Mouse (Mus musculus) liver, embryonic 12.5 days (tissue): ENCODE measurements around the gene Rab3il1. TPM values are rescaled to one million over a fixed set of nuclear protein-coding genes. Genes with fewer than 3 reads are reported as not detected.

ENCODE experiments used
- ATAC-seq: fragments of 200-750 bp; cut with Nextera tagmentation; 2 replicates; pipeline ENCODE4 v1.8.0; 2017; ENCODE audit warnings: moderate number of reproducible peaks, mild to moderate bottlenecking, moderate library complexity
- H3K27ac ChIP-seq: fragments of 300-500 bp; sonication (generic); 2 replicates; pipeline ENCODE4 v1.5.1; 2016; ENCODE audit warnings: mild to moderate bottlenecking
- H3K27me3 ChIP-seq: fragments of 300-500 bp; sonication (generic); replicated peaks from 2 replicates; pipeline ENCODE4 v1.6.1; 2016; ENCODE audit warnings: mild to moderate bottlenecking, moderate library complexity
- H3K36me3 ChIP-seq: fragments of 300-500 bp; sonication (generic); 2 replicates; pipeline ENCODE4 v1.6.1; 2016; ENCODE audit warnings: mild to moderate bottlenecking, moderate library complexity
- H3K4me1 ChIP-seq: fragments of 300-500 bp; sonication (generic); 2 replicates; pipeline ENCODE4 v1.6.1; 2016
- H3K4me2 ChIP-seq: fragments of 300-500 bp; sonication (generic); 2 replicates; pipeline ENCODE4 v1.6.1; 2016; ENCODE audit warnings: mild to moderate bottlenecking, moderate library complexity
- H3K4me3 ChIP-seq: fragments of 300-500 bp; sonication (generic); 2 replicates; pipeline ENCODE4 v1.5.1; 2016; ENCODE audit warnings: mild to moderate bottlenecking, moderate library complexity
- H3K9ac ChIP-seq: fragments of 300-500 bp; sonication (generic); 2 replicates; pipeline ENCODE4 v1.6.1; 2016; ENCODE audit warnings: mild to moderate bottlenecking, moderate library complexity
- H3K9me3 ChIP-seq: fragments of 300-500 bp; sonication (generic); replicated peaks from 2 replicates; pipeline ENCODE4 v1.6.1; 2016; ENCODE audit warnings: mild to moderate bottlenecking, moderate library complexity
- WGBS: fragments of 180-500 bp; shearing (Covaris S2); methylation state at CpG from one replicate; pipeline ENCODE4 v1.1.7; 2016; ENCODE audit not compliant: insufficient replicate concordance; 5-methylcytosine and 5-hydroxymethylcytosine counted together
- polyA plus RNA-seq: library from polyadenylated mRNA; unstranded; fragments of >200 nt; fragmentation: Nextera tagmentation; extraction: Ambion mirVana; gene quantifications from 2 replicates; pipeline ENCODE4 v1.2.1, GENCODE M21; 2016

Gene Rab3il1
- polyA plus RNA-seq, 1 experiment from 2014 or later = 191 TPM

DNA sequence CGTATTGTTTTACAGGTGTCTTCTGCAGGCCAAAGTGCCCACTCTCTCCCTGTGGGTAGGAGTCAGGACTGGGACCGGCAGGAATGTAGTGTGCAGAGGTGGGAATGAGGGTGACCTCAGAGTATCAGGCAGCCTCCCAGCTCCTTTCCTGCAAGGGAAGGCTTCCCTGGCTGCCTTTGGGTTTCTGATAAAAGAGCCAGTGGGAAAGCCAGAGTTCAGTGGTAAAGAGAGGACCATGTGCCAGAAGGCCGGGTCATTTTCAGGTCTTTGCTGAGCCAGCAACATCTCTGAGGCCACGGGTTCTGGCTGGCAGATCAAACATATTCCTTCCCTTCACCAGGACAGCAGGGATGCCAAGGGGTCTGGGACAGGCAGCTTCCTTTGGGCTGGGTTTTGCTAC is 44.9 kb downstream of the Rab3il1 start:
- no peak overlapping the region for H3K27ac ChIP-seq
- H3K4me2 ChIP-seq = no peak overlapping the region
- peaks cover 15% of the 10 kb centered on the region for H3K27me3 ChIP-seq
- no peaks in the 10 kb centered on the region for H3K9me3 ChIP-seq
- no peak for ATAC-seq
- no peaks in the 10 kb centered on the region for H3K36me3 ChIP-seq
- H3K4me3 ChIP-seq = no peak overlapping the region
- no peak overlapping the region for H3K9ac ChIP-seq
- WGBS = 61% methylated on average over 4 of the region's 4 CpGs
- peaks cover 66% of the 10 kb centered on the region for H3K4me1 ChIP-seq

DNA sequence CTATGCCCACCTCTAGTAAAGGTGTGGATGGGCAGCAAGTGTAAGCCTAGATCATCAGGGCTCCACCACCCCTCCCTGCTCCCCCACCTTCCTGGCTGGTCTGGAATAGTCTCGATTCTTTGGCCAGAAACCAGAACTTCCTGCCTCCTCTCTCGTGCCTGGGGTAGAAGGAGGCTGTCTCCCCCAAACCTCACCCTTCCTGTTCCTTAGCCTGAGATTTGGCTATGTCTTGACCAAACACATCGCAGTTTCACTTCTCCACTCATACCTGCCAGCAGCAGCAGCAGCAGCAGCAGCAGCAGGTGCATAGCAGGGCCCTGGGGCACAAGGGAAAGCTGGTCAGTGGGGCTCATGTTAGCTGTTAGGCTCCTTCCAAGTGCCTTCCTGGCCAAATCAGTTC is 45.5 kb downstream of the Rab3il1 start:
- no peaks in the 10 kb centered on the region for H3K9me3 ChIP-seq
- 30% methylated on average over 3 of the region's 3 CpGs for WGBS
- H3K4me3 ChIP-seq = no peak overlapping the region
- H3K4me2 ChIP-seq = no peak overlapping the region
- no peak for ATAC-seq
- H3K9ac ChIP-seq = no peak overlapping the region
- peaks cover 9% of the 10 kb centered on the region; the same call in 1 of the 2 replicates for H3K27me3 ChIP-seq
- H3K36me3 ChIP-seq = no peaks in the 10 kb centered on the region
- H3K4me1 ChIP-seq = peaks cover 60% of the 10 kb centered on the region
- H3K27ac ChIP-seq = no peak overlapping the region

DNA sequence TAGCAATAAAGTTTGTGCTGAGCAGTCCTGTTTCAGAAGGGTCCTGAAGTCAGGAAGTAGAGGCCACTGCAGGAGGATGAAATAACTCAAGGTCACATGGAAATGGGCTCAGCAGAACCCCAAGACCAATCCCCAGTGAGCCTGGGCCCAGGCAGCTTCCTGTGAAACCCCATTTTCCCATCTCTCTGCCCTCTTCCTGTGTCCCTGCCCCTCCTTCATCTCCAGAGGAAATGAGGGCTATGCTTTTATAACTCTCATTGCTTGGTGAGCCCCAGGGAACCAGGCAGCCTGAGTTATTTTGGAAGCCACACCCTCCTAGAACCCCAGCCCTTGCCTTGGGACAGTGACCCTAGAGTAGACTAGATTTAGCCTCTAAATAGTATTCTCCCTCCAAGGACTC is 48.1 kb downstream of the Rab3il1 start:
- H3K27ac ChIP-seq = no peak overlapping the region
- 0 out of 2 replicates have a peak, but pooled peaks cover 13% of the 10 kb centered on the region for H3K27me3 ChIP-seq
- H3K4me2 ChIP-seq = no peak overlapping the region
- H3K36me3 ChIP-seq = peaks cover 11% of the 10 kb centered on the region
- ATAC-seq = no peak
- peaks cover 37% of the 10 kb centered on the region for H3K4me1 ChIP-seq
- H3K4me3 ChIP-seq = no peak overlapping the region
- no peak overlapping the region for H3K9ac ChIP-seq
- no peaks in the 10 kb centered on the region for H3K9me3 ChIP-seq

DNA sequence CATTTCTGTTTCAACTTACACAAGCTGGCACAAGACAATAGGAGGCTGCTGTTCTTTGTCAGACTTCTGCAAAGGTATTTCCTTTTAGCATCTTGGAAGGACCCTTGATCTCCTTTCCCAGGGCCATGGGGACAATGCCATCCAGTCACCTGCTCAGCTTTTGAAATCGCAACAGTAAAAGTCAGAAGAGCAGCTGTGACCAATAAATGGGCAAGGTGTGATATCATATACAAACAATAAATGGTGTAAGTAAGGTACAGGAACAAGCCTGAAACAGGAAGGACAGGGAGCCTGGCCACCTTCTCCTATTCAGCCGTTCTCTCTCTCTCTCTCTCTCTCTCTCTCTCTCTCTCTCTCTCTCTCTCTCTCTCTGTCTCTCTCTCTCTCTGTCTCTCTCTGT is 49.0 kb downstream of the Rab3il1 start:
- H3K4me3 ChIP-seq = no peak overlapping the region
- WGBS = 77% methylated on average over 2 of the region's 2 CpGs
- peaks cover 28% of the 10 kb centered on the region for H3K4me1 ChIP-seq
- no peak overlapping the region for H3K9ac ChIP-seq
- H3K27ac ChIP-seq = no peak overlapping the region
- H3K27me3 ChIP-seq = 0 out of 2 replicates have a peak, but pooled peaks cover 15% of the 10 kb centered on the region
- H3K9me3 ChIP-seq = no peaks in the 10 kb centered on the region
- no peak overlapping the region for H3K4me2 ChIP-seq
- no peak for ATAC-seq
- peaks cover 17% of the 10 kb centered on the region for H3K36me3 ChIP-seq

DNA sequence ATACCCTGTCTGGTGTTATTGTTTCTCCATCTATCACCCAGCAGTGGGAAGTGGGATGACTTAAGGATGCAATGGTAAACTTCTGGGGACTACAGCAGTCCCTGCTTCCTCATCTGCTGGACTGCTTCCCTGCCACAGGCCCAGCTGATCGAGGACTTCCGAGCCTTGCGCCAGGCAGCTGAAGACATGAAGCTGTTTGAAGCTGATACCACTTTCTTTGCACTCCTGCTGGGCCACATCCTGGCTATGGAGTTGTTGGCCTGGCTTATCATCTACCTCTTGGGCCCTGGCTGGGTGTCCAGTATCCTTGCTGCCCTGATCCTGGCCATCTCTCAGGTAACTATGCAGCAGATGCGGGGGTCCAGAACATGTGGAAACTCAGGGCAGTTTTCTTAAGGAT is 51.2 kb downstream of the Rab3il1 start:
- no peaks in the 10 kb centered on the region for H3K9me3 ChIP-seq
- ATAC-seq = no peak
- H3K27ac ChIP-seq = no peak overlapping the region
- H3K4me2 ChIP-seq = no peak overlapping the region
- H3K36me3 ChIP-seq = peaks cover 26% of the 10 kb centered on the region
- 71% methylated on average over 4 of the region's 4 CpGs for WGBS
- no peak overlapping the region for H3K9ac ChIP-seq
- H3K4me1 ChIP-seq = peaks cover 5% of the 10 kb centered on the region
- no peak overlapping the region for H3K4me3 ChIP-seq
- H3K27me3 ChIP-seq = 0 out of 2 replicates have a peak, but pooled peaks cover 15% of the 10 kb centered on the region

DNA sequence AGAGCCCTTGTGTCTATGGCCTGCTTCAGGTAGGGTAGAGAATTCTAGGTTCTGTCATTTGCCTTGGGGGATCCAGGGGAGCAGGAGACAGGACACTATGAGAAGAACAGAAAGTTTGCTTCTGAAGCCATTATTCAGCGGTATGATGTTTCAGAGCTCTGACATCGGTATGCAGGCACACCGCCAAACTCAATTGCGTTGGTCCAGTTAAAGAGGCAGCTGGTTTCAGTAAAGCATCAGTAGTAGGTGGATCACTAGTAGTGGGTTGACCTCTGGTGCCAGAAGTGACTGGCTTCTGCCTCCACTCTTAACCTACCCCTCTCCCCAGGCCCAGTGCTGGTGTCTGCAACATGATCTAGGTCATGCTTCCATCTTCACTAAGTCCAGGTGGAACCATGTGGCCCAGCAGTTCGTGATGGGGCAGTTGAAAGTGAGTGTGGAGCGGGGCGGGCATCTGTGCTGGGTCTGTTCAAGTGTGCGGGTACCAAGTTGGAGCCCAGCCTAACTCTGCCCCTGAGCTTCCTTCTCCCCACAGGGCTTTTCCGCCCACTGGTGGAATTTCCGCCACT is 52.3 kb downstream of the Rab3il1 start:
- H3K4me1 ChIP-seq = peaks cover 10% of the 10 kb centered on the region
- H3K9ac ChIP-seq = no peak overlapping the region
- ATAC-seq = no peak
- H3K4me3 ChIP-seq = no peak overlapping the region
- no peak overlapping the region for H3K4me2 ChIP-seq
- no peaks in the 10 kb centered on the region for H3K9me3 ChIP-seq
- 81% methylated on average over 10 of the region's 10 CpGs for WGBS
- H3K27ac ChIP-seq = no peak overlapping the region
- H3K36me3 ChIP-seq = peaks cover 26% of the 10 kb centered on the region
- 0 out of 2 replicates have a peak, but pooled peaks cover 11% of the 10 kb centered on the region for H3K27me3 ChIP-seq

DNA sequence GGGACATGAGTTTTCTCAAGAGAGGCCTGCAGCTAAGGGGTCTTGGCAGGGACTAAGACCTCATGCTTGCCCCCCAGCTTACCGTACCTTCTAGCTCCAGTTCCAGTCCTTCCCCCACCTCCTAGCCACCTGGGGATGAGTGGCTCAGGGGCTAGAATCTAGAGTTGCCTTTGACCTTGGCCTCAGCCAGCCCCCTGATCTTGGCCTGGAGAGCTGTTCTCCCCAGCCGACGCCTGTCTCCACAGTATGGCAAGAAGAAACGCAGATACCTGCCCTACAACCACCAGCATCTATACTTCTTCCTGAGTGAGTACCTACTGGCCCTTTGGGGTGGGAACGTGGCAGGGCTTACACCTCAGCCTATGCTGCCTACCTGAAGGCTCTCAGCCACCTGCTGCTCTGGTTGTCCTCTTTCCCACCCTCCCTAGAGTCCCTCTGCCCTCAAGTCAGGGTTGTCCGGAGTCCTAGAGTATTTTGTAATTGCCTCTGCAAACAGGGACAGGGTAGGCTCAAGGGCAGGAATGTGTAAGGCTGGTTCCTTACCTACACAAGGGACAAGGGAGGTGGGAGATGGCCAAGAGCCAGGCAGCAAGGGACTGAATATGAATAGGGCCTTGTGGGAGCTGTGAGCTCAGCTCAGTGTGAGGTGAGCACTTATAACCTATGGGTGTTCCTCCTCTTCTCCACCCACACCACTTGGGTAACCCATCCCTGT is 53.0 kb downstream of the Rab3il1 start:
- ATAC-seq = no peak
- no peak overlapping the region for H3K27ac ChIP-seq
- no peak overlapping the region for H3K4me3 ChIP-seq
- WGBS = 78% methylated on average over 6 of the region's 6 CpGs
- H3K4me1 ChIP-seq = peaks cover 16% of the 10 kb centered on the region
- no peak overlapping the region for H3K4me2 ChIP-seq
- H3K27me3 ChIP-seq = 0 out of 2 replicates have a peak, but pooled peaks cover 11% of the 10 kb centered on the region
- H3K9ac ChIP-seq = no peak overlapping the region
- H3K9me3 ChIP-seq = no peaks in the 10 kb centered on the region
- H3K36me3 ChIP-seq = peaks cover 26% of the 10 kb centered on the region

DNA sequence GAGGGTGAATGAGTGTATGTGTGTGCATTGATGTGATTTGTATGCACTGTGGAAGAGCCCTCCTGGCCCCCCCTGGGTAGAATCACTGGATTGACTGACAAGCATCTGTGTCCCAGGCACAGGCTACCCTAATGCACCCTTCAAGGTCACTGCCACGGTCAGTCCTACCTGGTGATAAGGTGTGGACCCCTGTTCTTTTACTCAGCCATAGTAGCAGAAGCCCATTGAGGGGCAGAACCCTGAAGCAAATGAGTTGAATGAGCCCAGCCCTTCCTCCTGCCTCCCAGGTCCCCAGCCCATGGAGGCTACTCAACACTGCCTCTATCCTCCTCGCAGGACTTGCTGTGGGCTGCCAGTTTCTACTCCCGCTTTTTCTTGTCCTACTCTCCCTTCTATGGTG is 53.8 kb downstream of the Rab3il1 start:
- Histone ChIP-seq H3K9me3 (no peaks in the 10 kb centered on the region), H3K27me3 (0 out of 2 replicates have a peak, but pooled peaks cover 9% of the 10 kb centered on the region), H3K4me1 (peaks cover 19% of the 10 kb centered on the region), H3K4me3 (no peak overlapping the region), H3K4me2 (no peak overlapping the region), H3K9ac (no peak overlapping the region), H3K27ac (no peak overlapping the region), H3K36me3 (peaks cover 26% of the 10 kb centered on the region)
- 72% methylated on average over 3 of the region's 3 CpGs for WGBS
- no peak for ATAC-seq

DNA sequence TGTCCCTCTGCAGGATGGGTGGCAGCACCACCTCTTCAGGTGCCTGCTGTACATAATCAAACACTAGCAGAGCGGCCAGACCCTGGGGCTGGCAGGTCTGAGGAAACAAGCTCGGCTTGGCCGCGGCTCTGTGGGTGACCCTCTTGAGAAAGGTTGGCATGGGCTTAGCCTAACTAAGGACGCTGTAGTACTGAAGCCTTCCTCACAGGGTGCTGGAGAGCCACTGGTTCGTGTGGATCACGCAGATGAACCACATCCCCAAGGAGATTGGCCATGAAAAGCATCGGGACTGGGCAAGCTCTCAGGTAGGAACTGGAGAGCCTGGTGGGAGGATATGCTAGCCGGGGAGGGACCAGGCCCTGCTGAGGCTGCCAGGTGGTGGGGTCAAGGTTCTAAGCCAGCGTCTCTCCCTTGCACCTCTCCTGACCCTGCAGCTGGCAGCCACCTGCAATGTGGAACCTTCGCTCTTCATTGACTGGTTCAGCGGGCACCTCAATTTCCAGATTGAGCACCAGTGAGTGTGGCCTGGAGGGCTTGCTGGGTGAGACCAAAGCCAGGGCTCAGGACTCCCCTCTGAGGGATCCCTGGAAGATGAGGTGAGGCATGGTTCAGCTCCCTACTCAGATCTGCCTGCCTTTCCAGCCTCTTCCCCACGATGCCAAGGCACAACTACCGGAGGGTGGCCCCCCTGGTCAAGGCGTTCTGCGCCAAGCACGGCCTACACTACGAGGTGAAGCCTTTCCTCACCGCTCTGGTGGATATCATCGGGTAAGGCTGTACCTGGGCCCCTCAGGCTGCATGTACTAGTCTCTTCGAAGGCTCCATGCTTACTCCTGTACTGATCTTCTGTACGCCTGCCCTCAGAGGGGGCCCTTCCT is 54.6 kb downstream of the Rab3il1 start:
- no peak for ATAC-seq
- Histone ChIP-seq H3K27me3 (0 out of 2 replicates have a peak, but pooled peaks cover 7% of the 10 kb centered on the region), H3K27ac (no peak overlapping the region), H3K9ac (no peak overlapping the region), H3K9me3 (no peaks in the 10 kb centered on the region), H3K4me1 (peaks cover 25% of the 10 kb centered on the region), H3K4me2 (no peak overlapping the region), H3K36me3 (peaks cover 27% of the 10 kb centered on the region), H3K4me3 (no peak overlapping the region)
- WGBS = 78% methylated on average over 22 of the region's 22 CpGs

DNA sequence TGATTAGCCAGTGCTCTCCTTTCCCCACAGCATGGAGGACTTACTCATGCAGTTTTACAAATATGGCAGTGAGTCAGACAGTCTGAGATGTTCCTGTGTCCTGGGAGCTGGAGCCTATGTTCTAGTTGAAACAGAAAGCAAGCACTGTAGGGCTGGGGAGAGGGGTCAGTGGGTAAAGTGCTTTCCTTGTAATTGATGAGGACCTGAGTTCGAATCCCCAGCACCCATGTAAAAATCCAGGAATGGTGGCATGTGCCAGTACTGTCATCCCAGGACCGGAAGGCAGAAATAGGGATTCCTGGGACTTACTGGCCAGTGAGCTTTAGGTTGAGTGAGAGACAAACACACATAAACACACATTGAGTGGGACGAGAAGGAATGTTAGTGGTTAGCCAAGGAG is 55.2 kb downstream of the Rab3il1 start:
- ATAC-seq = no peak
- Histone ChIP-seq H3K4me1 (peaks cover 32% of the 10 kb centered on the region), H3K4me2 (no peak overlapping the region), H3K27me3 (0 out of 2 replicates have a peak, but pooled peaks cover 7% of the 10 kb centered on the region), H3K36me3 (peaks cover 31% of the 10 kb centered on the region), H3K4me3 (no peak overlapping the region), H3K27ac (no peak overlapping the region), H3K9ac (no peak overlapping the region), H3K9me3 (no peaks in the 10 kb centered on the region)
- WGBS = 73% methylated on average over 3 of the region's 3 CpGs

DNA sequence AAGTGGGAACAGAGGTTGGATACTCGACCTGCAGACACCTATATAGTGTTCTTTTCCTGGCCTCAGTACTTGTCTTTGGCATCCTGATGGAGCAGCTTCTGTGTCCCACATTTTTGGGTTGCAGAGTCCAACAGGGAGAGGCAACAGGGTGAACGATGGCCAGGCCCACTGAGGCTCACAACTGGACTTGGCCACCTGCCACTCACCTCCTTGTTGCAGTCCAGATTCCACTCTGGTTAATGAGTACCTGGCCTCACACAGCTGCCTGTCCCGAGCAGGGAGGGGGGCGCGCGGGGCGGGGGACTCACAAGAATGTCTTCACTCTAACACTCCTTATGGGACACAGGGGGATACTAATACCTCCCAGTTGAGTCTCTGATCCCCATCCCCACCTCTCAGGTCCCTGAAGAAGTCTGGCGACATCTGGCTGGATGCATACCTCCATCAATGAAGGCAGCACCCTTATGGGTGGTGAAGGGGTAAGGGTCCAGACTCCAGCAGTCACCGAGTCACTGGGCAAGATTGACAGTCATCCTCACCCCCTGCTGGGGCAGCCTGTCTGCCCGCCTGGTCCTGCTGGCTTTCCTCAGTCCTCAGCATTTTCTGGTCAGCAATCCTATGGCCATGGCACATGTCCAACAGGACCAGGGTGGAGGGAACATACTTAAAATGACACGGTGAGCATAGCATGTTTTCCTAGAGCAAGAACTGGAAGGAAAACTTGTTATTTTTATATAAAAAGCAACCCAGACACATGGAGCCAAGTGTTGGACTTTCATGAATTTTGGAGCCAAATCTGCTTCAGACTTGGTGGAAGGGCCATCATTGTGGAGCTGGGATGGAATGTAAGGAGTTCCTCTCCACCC is 56.2 kb downstream of the Rab3il1 start:
- H3K4me1 ChIP-seq = peaks cover 42% of the 10 kb centered on the region
- ATAC-seq = peak; percentile 31; the same call in 1 of the 2 replicates
- 56% methylated on average over 11 of the region's 11 CpGs for WGBS
- H3K9ac ChIP-seq = no peak overlapping the region
- peaks cover 41% of the 10 kb centered on the region for H3K36me3 ChIP-seq
- no peak overlapping the region for H3K4me3 ChIP-seq
- 0 out of 2 replicates have a peak, but pooled peaks cover 7% of the 10 kb centered on the region for H3K27me3 ChIP-seq
- H3K4me2 ChIP-seq = no peak overlapping the region
- no peaks in the 10 kb centered on the region for H3K9me3 ChIP-seq
- peak overlapping the region; percentile 53; the same call in 1 of the 2 replicates for H3K27ac ChIP-seq
